7 mouse cellular contexts compared by ENCODE assay signal in the genomic region with DNA sequence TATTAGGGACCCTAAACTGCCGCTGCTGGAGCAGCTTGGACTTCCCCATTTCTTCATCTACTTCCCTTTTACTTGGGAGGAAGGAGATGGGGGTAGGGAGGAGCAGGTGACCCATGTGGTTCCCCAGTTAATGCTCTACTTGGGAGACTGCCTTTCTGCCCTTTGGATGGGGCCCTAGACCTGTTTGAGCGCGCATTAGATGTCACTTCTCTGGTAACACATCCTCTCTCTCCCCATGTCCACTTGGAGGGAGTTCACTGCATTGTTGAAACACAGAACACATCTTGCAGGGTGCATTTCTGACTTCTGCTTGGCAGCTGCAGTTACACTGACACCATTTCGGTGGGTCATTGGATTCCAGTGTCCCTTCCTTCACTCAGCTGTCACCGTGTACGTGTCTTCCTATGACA. TPM values are rescaled to one million over a fixed set of nuclear protein-coding genes. Genes with fewer than 3 reads are reported as not detected.
DNase-seq lines count a peak whose midpoint lies in the region; ATAC-seq and TF ChIP-seq lines count a peak whose summit lies in the region.

No protein-coding gene starts in this region.

- H3K79me2 ChIP-seq in CH12.LX (replicated peaks; ENCODE audit: control insufficient read depth, extremely low read depth, insufficient read depth, poor library complexity, severe bottlenecking), result peaks cover 18% of the 10 kb centered on the region

- peak overlapping the region; percentile 98 for H3K9ac ChIP-seq in CH12.LX (ENCODE audit: insufficient read depth, low read depth)
- H3K9ac ChIP-seq in heart, embryonic 15.5 days, result no peak overlapping the region
- H3K9ac ChIP-seq in limb, embryonic 13.5 days, result no peak overlapping the region

- H3K4me1 ChIP-seq in CH12.LX (ENCODE audit: control insufficient read depth in 1 of 2, insufficient read depth in 2 of 2), result peaks cover 5 to 13% of the 10 kb centered on the region in 2 experiments; a peak in 3 of 4 replicates
- H3K4me1 ChIP-seq in heart, embryonic 15.5 days (replicated peaks), result peaks cover 2% of the 10 kb centered on the region
- H3K4me1 ChIP-seq in limb, embryonic 13.5 days, result peaks cover 3% of the 10 kb centered on the region; the same call in 1 of the 2 replicates

- peak; percentile 83 for DNase-seq in A20 (ENCODE audit: low read depth, low spot score)
- DNase-seq in CH12.LX (ENCODE audit: extremely low read depth), result peak; percentile 75
- no peak for DNase-seq in adrenal gland, postnatal 4 days (ENCODE audit: low spot score in 2 of 2)
- DNase-seq in layer of hippocampus, adult 11-12 months (ENCODE audit: low spot score), result no peak

- TF ChIP-seq EP300 in CH12.LX (IDR thresholded peaks at IDR 0.05; ENCODE audit: low read length), result no peak

- no peaks in the 10 kb centered on the region for H3K9me3 ChIP-seq in CH12.LX (replicated peaks; ENCODE audit: low read length)
- no peaks in the 10 kb centered on the region for H3K9me3 ChIP-seq in heart, embryonic 15.5 days (replicated peaks)
- no peaks in the 10 kb centered on the region for H3K9me3 ChIP-seq in limb, embryonic 13.5 days

- H3K27me3 ChIP-seq in CH12.LX (replicated peaks), result no peaks in the 10 kb centered on the region
- H3K27me3 ChIP-seq in heart, embryonic 15.5 days, result no peaks in the 10 kb centered on the region
- peaks cover 35% of the 10 kb centered on the region for H3K27me3 ChIP-seq in limb, embryonic 13.5 days

- TF ChIP-seq RAD21 in CH12.LX (IDR thresholded peaks at IDR 0.05; ENCODE audit: low read depth, low read length), result no peak

- dilution Hi-C loops in CH12.LX (cut with MboI; ENCODE audit: extremely low pct_ligation_motif_present, extremely low pct_unique_long_range_greater_than_20kb, low sequenced_read_pairs), result no loop called here

- H3K4me3 ChIP-seq in CH12.LX (replicated peaks in 1 of 3; ENCODE audit: low read depth in 2 of 3, low read length in 2 of 3, poor library complexity in 1 of 3), result peak overlapping the region; percentile 40 to 70 (median 66)
- H3K4me3 ChIP-seq in heart, embryonic 15.5 days, result peak overlapping the region; percentile 62
- no peak overlapping the region for H3K4me3 ChIP-seq in limb, embryonic 13.5 days

- WGBS in heart, embryonic 15.5 days, result 24% methylated on average over 6 of the region's 6 CpGs
- WGBS in limb, embryonic 13.5 days, result 42% methylated on average over 6 of the region's 6 CpGs

- in situ Hi-C loops in CH12.LX (cut with MboI; ENCODE audit: low pct_ligation_motif_present, low pct_unique_long_range_greater_than_20kb, low sequenced_read_pairs), result no loop called here

- peaks cover 5 to 7% of the 10 kb centered on the region in 2 experiments for H3K36me3 ChIP-seq in CH12.LX (replicated peaks in 1 of 2; ENCODE audit: control insufficient read depth in 1 of 2, insufficient read depth in 1 of 2, low read length in 1 of 2)
- H3K36me3 ChIP-seq in heart, embryonic 15.5 days, result 0 out of 2 replicates have a peak, but pooled peaks cover 3% of the 10 kb centered on the region
- H3K36me3 ChIP-seq in limb, embryonic 13.5 days, result no peaks in the 10 kb centered on the region

- TF ChIP-seq CTCF in CH12.LX (conservative IDR thresholded peaks at IDR 0.05 in 1 of 2, IDR thresholded peaks at IDR 0.05 in 1 of 2; ENCODE audit: low read depth in 2 of 2, low read length in 2 of 2), result no peak

- H3K27ac ChIP-seq in CH12.LX (ENCODE audit: insufficient read depth, low read depth), result peak overlapping the region; percentile 100
- peak overlapping the region; percentile 91 for H3K27ac ChIP-seq in heart, embryonic 15.5 days
- no peak overlapping the region for H3K27ac ChIP-seq in limb, embryonic 13.5 days

- no peak; the same call in 1 of the 2 replicates for TF ChIP-seq POLR2A in CH12.LX (IDR thresholded peaks at IDR 0.05; ENCODE audit: low read depth, low read length)

- no peak for ATAC-seq in heart, embryonic 15.5 days (replicated peaks; ENCODE audit: insufficient number of reproducible peaks, insufficient read depth, low FRiP score, low read depth)
- 0 out of 2 replicates have a peak, but pooled peaks have one; percentile 14 for ATAC-seq in limb, embryonic 13.5 days (ENCODE audit: low FRiP score, low read depth)
- ATAC-seq in monocyte, adult 5-6 weeks (replicated peaks; ENCODE audit: insufficient number of reproducible peaks, low FRiP score, low TSS enrichment, poor library complexity, severe bottlenecking), result peak; percentile 72

- H3K4me2 ChIP-seq in CH12.LX (ENCODE audit: insufficient read depth, low read depth, poor library complexity, severe bottlenecking), result peak overlapping the region; percentile 86
- peak overlapping the region; percentile 61 for H3K4me2 ChIP-seq in heart, embryonic 15.5 days
- peak overlapping the region; percentile 60 for H3K4me2 ChIP-seq in limb, embryonic 13.5 days (replicated peaks)

TF ChIP-seq in CH12.LX, 34 proteins besides CTCF, POLR2A, EP300 and RAD21:
- TF ChIP-seq TBP (conservative IDR thresholded peaks at IDR 0.05; ENCODE audit: low read depth, low read length) (0 out of 2 replicates have a peak, but pooled peaks have one; percentile 49), PAX5 (IDR thresholded peaks at IDR 0.05; ENCODE audit: low read length) (no peak)

RNA-seq across cellular contexts. Expression of a gene that starts 1.2 kb away (rescaled TPM):
- 2,307 and 2,940 TPM in 2 replicates for total RNA-seq in CH12.LX (2012; rRNA removed)
- 6,726 and 7,895 TPM in 2 replicates for total RNA-seq in CH12.LX (2014; rRNA removed)
- polyA plus RNA-seq in CH12.LX (2012; ENCODE audit: insufficient read length, low read depth), result 1,685 and 1,828 TPM in 2 replicates
- 2,285 and 2,968 TPM in 2 replicates for polyA plus RNA-seq in heart, embryonic 15.5 days (2015; fragmentation: Nextera tagmentation; extraction: Ambion mirVana)
- polyA plus RNA-seq in limb, embryonic 13.5 days (2015; fragmentation: Nextera tagmentation; extraction: Ambion mirVana), result 2,298 and 2,371 TPM in 2 replicates
- total RNA-seq in monocyte, adult 5-6 weeks (2017), result 8,846 to 11,803 TPM (median 11,494 TPM) in 3 replicates
- total RNA-seq in adrenal gland, postnatal 4 days (2021), result 100 to 1,000 TPM; 645 to 701 TPM

RNA-seq across cellular contexts. Expression of a gene that starts 53.8 kb away (rescaled TPM):
- not detected in 2 replicates for total RNA-seq in CH12.LX (2012; rRNA removed)
- total RNA-seq in CH12.LX (2014; rRNA removed), result not detected in 2 replicates
- polyA plus RNA-seq in CH12.LX (2012; ENCODE audit: insufficient read length, low read depth), result not detected in 2 replicates
- polyA plus RNA-seq in heart, embryonic 15.5 days (2015; fragmentation: Nextera tagmentation; extraction: Ambion mirVana), result 0.26 and 0.37 TPM in 2 replicates
- 0.14 and 0.46 TPM in 2 replicates for polyA plus RNA-seq in limb, embryonic 13.5 days (2015; fragmentation: Nextera tagmentation; extraction: Ambion mirVana)
- total RNA-seq in monocyte, adult 5-6 weeks (2017), result 50.9 to 97.9 TPM (median 77.8 TPM) in 3 replicates
- total RNA-seq in adrenal gland, postnatal 4 days (2021), result 1 to 10 TPM; 1.7 to 1.8 TPM

Comparison
In these comparisons a context has a peak if more than half of its experiments do, and no peak if none do; other contexts are left out.
1. DNase-seq: peak in A20 (single experiment) and CH12.LX (single experiment); none in adrenal gland, postnatal 4 days (0 of 2) and layer of hippocampus, adult 11-12 months (single experiment).
2. RNA of a gene that starts 53.8 kb away (total RNA-seq): 50.9 to 97.9 TPM in monocyte, adult 5-6 weeks; 1.7 to 1.8 TPM in adrenal gland, postnatal 4 days and not detected in CH12.LX; every median in the first group is over 10 times any median in the second.
3. Peak in every context shown above with its lines, with median percentiles within 50 percentile points of each other: H3K4me2 ChIP-seq.